Mouse (Mus musculus): ENCODE measurements at regions not wholly inside any gene's neighbourhood (a gene's known extent, or its start where the extent isn't known, plus 50 kb on each side); places are given as distances from the start of the nearest gene placed in this dataset.

GRCm38 (mm10) chr13:5956145-5956544 is 94.9 kb downstream of the Klf6 start:
- Histone ChIP-seq H3K9me3 (ENCODE audit: control insufficient read depth, low read length) (no peaks in the 10 kb centered on the region), H3K9ac (ENCODE audit: low read length) (no peak overlapping the region), H3K36me3 (ENCODE audit: control insufficient read depth, insufficient read depth, low read length) (no peaks in the 10 kb centered on the region), H3K4me1 (replicated peaks; ENCODE audit: control insufficient read depth, insufficient read depth) (no peaks in the 10 kb centered on the region), H3K4me3 (ENCODE audit: low read depth, low read length) (no peak overlapping the region), H3K27ac (replicated peaks) (no peak overlapping the region), H3K4me2 (replicated peaks; ENCODE audit: low read depth) (no peak overlapping the region), H3K27me3 (ENCODE audit: control insufficient read depth, insufficient read depth, low read length) (no peaks in the 10 kb centered on the region)
- ATAC-seq (ENCODE audit: low FRiP score, low TSS enrichment) (no peak), DNase-seq (ENCODE audit: low spot score) (no peak)
- WGBS = 33% methylated on average over 1 of the region's 1 CpGs
- TF ChIP-seq CTCF (IDR thresholded peaks at IDR 0.05; ENCODE audit: low read depth) (no peak), EP300 (optimal IDR thresholded peaks at IDR 0.05) (no peak)

GRCm38 (mm10) chr13:5962947-5963346 is 101.7 kb downstream of the Klf6 start:
- 84% methylated on average over 1 of the region's 1 CpGs for WGBS
- ATAC-seq (ENCODE audit: low FRiP score, low TSS enrichment) = no peak
- no peak for TF ChIP-seq CTCF (IDR thresholded peaks at IDR 0.05; ENCODE audit: low read depth)
- no peak for TF ChIP-seq EP300 (optimal IDR thresholded peaks at IDR 0.05)

DNA sequence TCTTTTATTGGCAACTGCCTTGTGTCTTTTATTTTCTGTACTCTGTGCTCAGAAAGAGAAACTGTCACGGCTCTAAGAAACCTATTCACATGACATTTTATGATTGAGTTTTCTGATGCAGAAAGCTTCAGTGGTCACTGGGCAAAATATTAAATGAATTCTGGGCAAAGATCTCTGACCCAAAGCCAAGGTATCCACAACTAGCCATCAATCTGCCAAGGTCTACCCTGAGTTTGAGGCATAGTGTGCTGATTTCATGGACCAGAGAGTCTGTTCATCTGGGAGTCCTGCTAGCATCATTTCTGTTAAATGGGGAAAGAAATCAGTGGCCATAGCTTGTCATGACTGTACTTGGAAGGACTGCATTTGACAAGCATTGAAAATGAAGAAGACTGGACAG is 103.3 kb downstream of the Klf6 start:
- no peak overlapping the region for H3K27ac ChIP-seq (replicated peaks)
- no peak overlapping the region for H3K4me3 ChIP-seq (ENCODE audit: low read depth, low read length)
- no peak overlapping the region for H3K9ac ChIP-seq (ENCODE audit: low read length)
- no peak overlapping the region for H3K4me2 ChIP-seq (replicated peaks; ENCODE audit: low read depth)
- H3K36me3 ChIP-seq (ENCODE audit: control insufficient read depth, insufficient read depth, low read length) = no peaks in the 10 kb centered on the region
- ATAC-seq (ENCODE audit: low FRiP score, low TSS enrichment) (no peak), DNase-seq (ENCODE audit: low spot score) (no peak)
- no peaks in the 10 kb centered on the region for H3K4me1 ChIP-seq (replicated peaks; ENCODE audit: control insufficient read depth, insufficient read depth)
- H3K9me3 ChIP-seq (ENCODE audit: control insufficient read depth, low read length) = no peaks in the 10 kb centered on the region
- no peaks in the 10 kb centered on the region for H3K27me3 ChIP-seq (ENCODE audit: control insufficient read depth, insufficient read depth, low read length)
- TF ChIP-seq CTCF (IDR thresholded peaks at IDR 0.05; ENCODE audit: low read depth) = no peak
- no peak for TF ChIP-seq EP300 (optimal IDR thresholded peaks at IDR 0.05)
- 80% methylated on average over 1 of the region's 1 CpGs for WGBS

More at GRCm38 (mm10) chr13:5962947-5963346, 101.7 kb downstream of the Klf6 start:
- Histone ChIP-seq H3K9ac (ENCODE audit: low read length) (no peak overlapping the region), H3K4me3 (ENCODE audit: low read depth, low read length) (no peak overlapping the region), H3K36me3 (ENCODE audit: control insufficient read depth, insufficient read depth, low read length) (no peaks in the 10 kb centered on the region), H3K27me3 (ENCODE audit: control insufficient read depth, insufficient read depth, low read length) (no peaks in the 10 kb centered on the region), H3K9me3 (ENCODE audit: control insufficient read depth, low read length) (no peaks in the 10 kb centered on the region), H3K4me2 (replicated peaks; ENCODE audit: low read depth) (no peak overlapping the region), H3K27ac (replicated peaks) (no peak overlapping the region), H3K4me1 (replicated peaks; ENCODE audit: control insufficient read depth, insufficient read depth) (no peaks in the 10 kb centered on the region)
- no peak for DNase-seq (ENCODE audit: low spot score)

GRCm38 (mm10) chr13:5978615-5979014 is 117.3 kb downstream of the Klf6 start:
- Histone ChIP-seq H3K27ac (replicated peaks) (no peak overlapping the region), H3K4me3 (ENCODE audit: low read depth, low read length) (no peak overlapping the region), H3K9ac (ENCODE audit: low read length) (no peak overlapping the region), H3K9me3 (ENCODE audit: control insufficient read depth, low read length) (no peaks in the 10 kb centered on the region), H3K4me2 (replicated peaks; ENCODE audit: low read depth) (no peak overlapping the region), H3K27me3 (ENCODE audit: control insufficient read depth, insufficient read depth, low read length) (no peaks in the 10 kb centered on the region), H3K36me3 (ENCODE audit: control insufficient read depth, insufficient read depth, low read length) (no peaks in the 10 kb centered on the region), H3K4me1 (replicated peaks; ENCODE audit: control insufficient read depth, insufficient read depth) (no peaks in the 10 kb centered on the region)
- 61% methylated on average over 1 of the region's 1 CpGs for WGBS
- TF ChIP-seq EP300 (optimal IDR thresholded peaks at IDR 0.05) (no peak), CTCF (IDR thresholded peaks at IDR 0.05; ENCODE audit: low read depth) (no peak)
- DNase-seq (ENCODE audit: low spot score) = no peak
- no peak for ATAC-seq (ENCODE audit: low FRiP score, low TSS enrichment)

- H3K4me3 ChIP-seq (ENCODE audit: low read depth, low read length) = no peak overlapping the region
- H3K4me2 ChIP-seq (replicated peaks; ENCODE audit: low read depth) = no peak overlapping the region
- 78% methylated on average over 2 of the region's 2 CpGs for WGBS
- H3K27me3 ChIP-seq (ENCODE audit: control insufficient read depth, insufficient read depth, low read length) = no peaks in the 10 kb centered on the region
- H3K9ac ChIP-seq (ENCODE audit: low read length) = no peak overlapping the region
- no peaks in the 10 kb centered on the region for H3K36me3 ChIP-seq (ENCODE audit: control insufficient read depth, insufficient read depth, low read length)
- peak; percentile 86; the same call in 1 of the 2 replicates for ATAC-seq (ENCODE audit: low FRiP score, low TSS enrichment)
- no peaks in the 10 kb centered on the region for H3K4me1 ChIP-seq (replicated peaks; ENCODE audit: control insufficient read depth, insufficient read depth)
- no peak for DNase-seq (ENCODE audit: low spot score)
- H3K27ac ChIP-seq (replicated peaks) = no peak overlapping the region; the same call in 1 of the 2 replicates
- H3K9me3 ChIP-seq (ENCODE audit: control insufficient read depth, low read length) = no peaks in the 10 kb centered on the region
- TF ChIP-seq CTCF (IDR thresholded peaks at IDR 0.05; ENCODE audit: low read depth) = peak; percentile 18; the same call in 1 of the 2 replicates
- no peak for TF ChIP-seq EP300 (optimal IDR thresholded peaks at IDR 0.05)
Measured at GRCm38 (mm10) chr13:5987491-5987890, 126.2 kb downstream of the Klf6 start.

DNA sequence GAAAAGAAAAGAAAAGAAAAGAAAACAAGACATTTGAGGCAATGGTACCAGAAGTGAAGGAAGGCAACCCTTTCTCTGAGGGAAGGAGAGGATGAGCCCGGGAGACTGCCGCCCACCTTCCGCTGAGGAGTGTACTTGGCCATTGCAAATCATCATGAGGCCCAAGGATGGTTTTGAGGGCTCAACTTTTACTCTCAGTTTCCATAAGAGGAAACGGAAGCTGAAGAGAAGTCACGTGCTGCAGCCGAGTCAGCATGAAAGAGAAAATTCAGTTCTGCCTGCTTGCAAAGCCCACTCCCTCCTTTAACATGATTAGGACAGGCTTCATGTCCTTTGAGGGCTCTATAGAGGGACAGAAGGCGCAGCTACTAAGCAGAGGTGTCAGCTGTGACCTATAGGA is 127.1 kb downstream of the Klf6 start:
- Histone ChIP-seq H3K4me2 (replicated peaks; ENCODE audit: low read depth) (no peak overlapping the region), H3K27me3 (ENCODE audit: control insufficient read depth, insufficient read depth, low read length) (no peaks in the 10 kb centered on the region), H3K36me3 (ENCODE audit: control insufficient read depth, insufficient read depth, low read length) (no peaks in the 10 kb centered on the region), H3K4me1 (replicated peaks; ENCODE audit: control insufficient read depth, insufficient read depth) (no peaks in the 10 kb centered on the region), H3K27ac (replicated peaks) (no peak overlapping the region), H3K9ac (ENCODE audit: low read length) (no peak overlapping the region), H3K9me3 (ENCODE audit: control insufficient read depth, low read length) (no peaks in the 10 kb centered on the region), H3K4me3 (ENCODE audit: low read depth, low read length) (no peak overlapping the region)
- 83% methylated on average over 7 of the region's 7 CpGs for WGBS
- TF ChIP-seq EP300 (optimal IDR thresholded peaks at IDR 0.05) = no peak
- TF ChIP-seq CTCF (IDR thresholded peaks at IDR 0.05; ENCODE audit: low read depth) = no peak
- no peak for DNase-seq (ENCODE audit: low spot score)
- no peak for ATAC-seq (ENCODE audit: low FRiP score, low TSS enrichment)
